Mouse (Mus musculus) liver, postnatal 0 days (tissue): ENCODE data around the gene 1700025G04Rik.

Source experiments
- CTCF ChIP-seq: sonication (generic); IDR thresholded peaks from 2 replicates; pipeline ENCODE4 v1.5.1; 2016; ENCODE audit warnings: antibody characterized with exemption, low read depth
- EP300 ChIP-seq: IDR thresholded peaks from 2 replicates; pipeline ENCODE4 v1.6.1; 2016; ENCODE audit warnings: antibody characterized with exemption, low read depth, mild to moderate bottlenecking

GRCm38 (mm10) chr1:151845252-151845832 lies 244.6 kb downstream of the 1700025G04Rik start:
- TF ChIP-seq CTCF (no peak), EP300 (no peak)
